Mouse (Mus musculus) testis, adult 2 months (tissue): ENCODE results near the gene Bcl7a. TPM values are rescaled to one million over a fixed set of nuclear protein-coding genes. Genes with fewer than 3 reads are reported as not detected.

Experiments
- H3K27ac ChIP-seq: fragments of 200-500 bp; 2 replicates; pipeline ENCODE4 v1.5.1; 2012; ENCODE audit warnings: low read depth, low read length; ENCODE audit not compliant: control insufficient read depth, insufficient read depth
- H3K27me3 ChIP-seq: fragments of 200-500 bp; 2 replicates; pipeline ENCODE4 v1.6.1; 2012; ENCODE audit warnings: mild to moderate bottlenecking, low read length, moderate library complexity; ENCODE audit not compliant: control insufficient read depth, insufficient read depth
- H3K36me3 ChIP-seq: fragments of 200-500 bp; 2 replicates; pipeline ENCODE4 v1.6.1; 2012; ENCODE audit warnings: mild to moderate bottlenecking, low read length; ENCODE audit not compliant: control insufficient read depth, insufficient read depth
- H3K4me1 ChIP-seq: fragments of 200-500 bp; 2 replicates; pipeline ENCODE4 v1.6.1; 2012; ENCODE audit warnings: low read length; ENCODE audit not compliant: control insufficient read depth, insufficient read depth
- H3K4me3 ChIP-seq: fragments of 200-500 bp; 2 replicates; pipeline ENCODE4 v1.5.1; 2012; ENCODE audit warnings: low read depth, mild to moderate bottlenecking, low read length, moderate library complexity, mixed read lengths; ENCODE audit not compliant: control insufficient read depth
- CTCF ChIP-seq: fragments of 200-500 bp; IDR thresholded peaks from 2 replicates; pipeline ENCODE4 v1.5.1; 2012; ENCODE audit warnings: low read depth, mild to moderate bottlenecking, inconsistent platforms, low read length, moderate library complexity; ENCODE audit not compliant: control insufficient read depth, insufficient read depth, insufficient replicate concordance
- POLR2A ChIP-seq: fragments of 200-500 bp; IDR thresholded peaks from 2 replicates; pipeline ENCODE4 v1.6.1; 2012; ENCODE audit warnings: low read depth, mild to moderate bottlenecking, inconsistent platforms, low read length, moderate library complexity; ENCODE audit not compliant: control insufficient read depth
- polyA plus RNA-seq: library from polyadenylated mRNA; depleted of rRNA; stranded (reverse); fragments of >200 nt; gene quantifications from 2 replicates; pipeline ENCODE4 v1.2.3, GENCODE M21; 2012

Bcl7a gene
- polyA plus RNA-seq, 1 experiment, result 0.73 TPM

GRCm38 (mm10) chr5:123300496-123301034 is 43.1 kb upstream of the Bcl7a start:
- Histone ChIP-seq H3K36me3 (no peaks in the 10 kb centered on the region; the same call in 1 of the 2 replicates), H3K4me3 (no peak overlapping the region), H3K4me1 (no peaks in the 10 kb centered on the region), H3K27me3 (no peaks in the 10 kb centered on the region), H3K27ac (no peak overlapping the region)
- no peak for TF ChIP-seq POLR2A
- no peak for TF ChIP-seq CTCF

GRCm38 (mm10) chr5:123301780-123302521 is 41.7 kb upstream of the Bcl7a start:
- Histone ChIP-seq H3K27me3 (no peaks in the 10 kb centered on the region), H3K4me1 (no peaks in the 10 kb centered on the region), H3K4me3 (no peak overlapping the region), H3K36me3 (no peaks in the 10 kb centered on the region; the same call in 1 of the 2 replicates), H3K27ac (no peak overlapping the region)
- no peak for TF ChIP-seq CTCF
- no peak for TF ChIP-seq POLR2A

GRCm38 (mm10) chr5:123307630-123308282 is 35.9 kb upstream of the Bcl7a start:
- H3K4me3 ChIP-seq, result no peak overlapping the region
- H3K27ac ChIP-seq, result no peak overlapping the region
- no peaks in the 10 kb centered on the region for H3K4me1 ChIP-seq
- TF ChIP-seq CTCF (no peak), POLR2A (no peak)
- no peaks in the 10 kb centered on the region for H3K27me3 ChIP-seq
- H3K36me3 ChIP-seq, result no peaks in the 10 kb centered on the region

- Histone ChIP-seq H3K27me3 (no peaks in the 10 kb centered on the region), H3K27ac (no peak overlapping the region), H3K4me3 (no peak overlapping the region), H3K36me3 (no peaks in the 10 kb centered on the region), H3K4me1 (no peaks in the 10 kb centered on the region)
- TF ChIP-seq CTCF (no peak), POLR2A (no peak)
Observed at GRCm38 (mm10) chr5:123309816-123310215, 33.8 kb upstream of the Bcl7a start.

GRCm38 (mm10) chr5:123310221-123310620 is 33.4 kb upstream of the Bcl7a start:
- Histone ChIP-seq H3K4me1 (no peaks in the 10 kb centered on the region), H3K27me3 (no peaks in the 10 kb centered on the region), H3K27ac (no peak overlapping the region), H3K36me3 (no peaks in the 10 kb centered on the region), H3K4me3 (no peak overlapping the region)
- no peak for TF ChIP-seq POLR2A
- no peak for TF ChIP-seq CTCF

- no peak overlapping the region for H3K4me3 ChIP-seq
- TF ChIP-seq POLR2A (no peak), CTCF (no peak)
- no peak overlapping the region for H3K27ac ChIP-seq
- H3K4me1 ChIP-seq, result no peaks in the 10 kb centered on the region
- H3K36me3 ChIP-seq, result no peaks in the 10 kb centered on the region; the same call in 1 of the 2 replicates
- H3K27me3 ChIP-seq, result no peaks in the 10 kb centered on the region
Observed at GRCm38 (mm10) chr5:123313058-123313630, 30.5 kb upstream of the Bcl7a start.

GRCm38 (mm10) chr5:123313851-123314380 is 29.7 kb upstream of the Bcl7a start:
- no peak for TF ChIP-seq CTCF
- TF ChIP-seq POLR2A, result no peak
- no peaks in the 10 kb centered on the region for H3K4me1 ChIP-seq

More at GRCm38 (mm10) chr5:123313851-123314380, 29.7 kb upstream of the Bcl7a start:
- H3K27ac ChIP-seq, result no peak overlapping the region
- H3K36me3 ChIP-seq, result no peaks in the 10 kb centered on the region; the same call in 1 of the 2 replicates
- no peaks in the 10 kb centered on the region for H3K27me3 ChIP-seq
- no peak overlapping the region for H3K4me3 ChIP-seq
